Mouse (Mus musculus): Measurements from ENCODE around the gene Siva1. TPM values are rescaled to one million over a fixed set of nuclear protein-coding genes. Genes with fewer than 3 reads are reported as not detected.

Siva1 gene
- polyA plus RNA-seq, 1 experiment from 2014 or later: 207 TPM

- peaks cover 31% of the 10 kb centered on the region for H3K4me1 ChIP-seq
- H3K27ac ChIP-seq: 0 out of 2 replicates have a peak overlapping the region, but pooled peaks have one; percentile 30
- no peak overlapping the region for H3K4me3 ChIP-seq
- H3K27me3 ChIP-seq (ENCODE audit: insufficient read depth, poor library complexity, severe bottlenecking): no peaks in the 10 kb centered on the region
- peaks cover 53% of the 10 kb centered on the region for H3K36me3 ChIP-seq
- H3K9me3 ChIP-seq: no peaks in the 10 kb centered on the region
- 79% methylated on average over 10 of the region's 10 CpGs for WGBS
- no peak for DNase-seq (ENCODE audit: low spot score)
These were observed 35.4 kb upstream of the Siva1 start for GRCm38 (mm10) chr12:112609031-112609430.

- DNase-seq (ENCODE audit: low spot score): no peak
- H3K4me3 ChIP-seq: no peak overlapping the region
- H3K27ac ChIP-seq: 0 out of 2 replicates have a peak overlapping the region, but pooled peaks have one; percentile 92
- peaks cover 20% of the 10 kb centered on the region for H3K36me3 ChIP-seq
- H3K27me3 ChIP-seq (ENCODE audit: insufficient read depth, poor library complexity, severe bottlenecking): peaks cover 18% of the 10 kb centered on the region; the same call in 1 of the 2 replicates
- no peaks in the 10 kb centered on the region for H3K9me3 ChIP-seq
- WGBS: 59% methylated on average over 9 of the region's 9 CpGs
- H3K4me1 ChIP-seq: peaks cover 70% of the 10 kb centered on the region
These were observed 27.8 kb upstream of the Siva1 start for GRCm38 (mm10) chr12:112616668-112617067.

GRCm38 (mm10) chr12:112617184-112617583 is 27.3 kb upstream of the Siva1 start:
- Histone ChIP-seq H3K4me1 (peaks cover 72% of the 10 kb centered on the region), H3K27me3 (ENCODE audit: insufficient read depth, poor library complexity, severe bottlenecking) (peaks cover 23% of the 10 kb centered on the region; the same call in 1 of the 2 replicates), H3K9me3 (no peaks in the 10 kb centered on the region), H3K27ac (peak overlapping the region; percentile 92), H3K36me3 (peaks cover 15% of the 10 kb centered on the region), H3K4me3 (no peak overlapping the region)
- no peak for DNase-seq (ENCODE audit: low spot score)
- WGBS: 80% methylated on average over 11 of the region's 11 CpGs

- Histone ChIP-seq H3K36me3 (peaks cover 12% of the 10 kb centered on the region; the same call in 1 of the 2 replicates), H3K27ac (peak overlapping the region; percentile 92)
- 6% methylated on average over 8 of the region's 8 CpGs for WGBS
These were observed 26.5 kb upstream of the Siva1 start for GRCm38 (mm10) chr12:112617898-112618380.

GRCm38 (mm10) chr12:112618981-112619685 is 25.3 kb upstream of the Siva1 start:
- Histone ChIP-seq H3K27me3 (ENCODE audit: insufficient read depth, poor library complexity, severe bottlenecking) (peaks cover 29% of the 10 kb centered on the region; the same call in 1 of the 2 replicates), H3K27ac (peak overlapping the region; percentile 92), H3K4me1 (peaks cover 91% of the 10 kb centered on the region), H3K36me3 (0 out of 2 replicates have a peak, but pooled peaks cover 6% of the 10 kb centered on the region), H3K9me3 (no peaks in the 10 kb centered on the region), H3K4me3 (peak overlapping the region; percentile 71)
- 13% methylated on average over 13 of the region's 13 CpGs for WGBS
- no peak for DNase-seq (ENCODE audit: low spot score)

More at GRCm38 (mm10) chr12:112617898-112618380, 26.5 kb upstream of the Siva1 start:
- Histone ChIP-seq H3K9me3 (no peaks in the 10 kb centered on the region), H3K4me3 (peak overlapping the region; percentile 71), H3K4me1 (peaks cover 79% of the 10 kb centered on the region), H3K27me3 (ENCODE audit: insufficient read depth, poor library complexity, severe bottlenecking) (peaks cover 29% of the 10 kb centered on the region; the same call in 1 of the 2 replicates)
- DNase-seq (ENCODE audit: low spot score): peak; percentile 95

- H3K27me3 ChIP-seq (ENCODE audit: insufficient read depth, poor library complexity, severe bottlenecking): peaks cover 29% of the 10 kb centered on the region; the same call in 1 of the 2 replicates
- peaks cover 94% of the 10 kb centered on the region for H3K4me1 ChIP-seq
These were observed 24.7 kb upstream of the Siva1 start, which contains the start of gene Adssl1 for GRCm38 (mm10) chr12:112619686-112620353. Gene Adssl1 (plus strand): TSS chr12:112620045.

GRCm38 (mm10) chr12:112620354-112621061 is 24.0 kb upstream of the Siva1 start:
- Histone ChIP-seq H3K4me3 (peak overlapping the region; percentile 71), H3K4me1 (peaks cover 92% of the 10 kb centered on the region), H3K27me3 (ENCODE audit: insufficient read depth, poor library complexity, severe bottlenecking) (peaks cover 29% of the 10 kb centered on the region; the same call in 1 of the 2 replicates), H3K36me3 (0 out of 2 replicates have a peak, but pooled peaks cover 4% of the 10 kb centered on the region), H3K9me3 (no peaks in the 10 kb centered on the region), H3K27ac (peak overlapping the region; percentile 92)
- DNase-seq (ENCODE audit: low spot score): no peak
- 6% methylated on average over 15 of the region's 16 CpGs for WGBS

More at GRCm38 (mm10) chr12:112619686-112620353, 24.7 kb upstream of the Siva1 start, which contains the start of gene Adssl1:
- Histone ChIP-seq H3K9me3 (no peaks in the 10 kb centered on the region), H3K4me3 (peak within 1 kb of the TSS; percentile 71), H3K36me3 (0 out of 2 replicates have a peak, but pooled peaks cover 6% of the 10 kb centered on the region), H3K27ac (peak within 1 kb of the TSS; percentile 92)
- peak; percentile 91 for DNase-seq (ENCODE audit: low spot score)
- WGBS: 1% methylated on average over 55 of the region's 56 CpGs

GRCm38 (mm10) chr12:112621900-112622299 is 22.6 kb upstream of the Siva1 start:
- Histone ChIP-seq H3K9me3 (no peaks in the 10 kb centered on the region), H3K27ac (peak overlapping the region; percentile 92; the same call in 1 of the 2 replicates), H3K27me3 (ENCODE audit: insufficient read depth, poor library complexity, severe bottlenecking) (peaks cover 29% of the 10 kb centered on the region; the same call in 1 of the 2 replicates), H3K4me3 (no peak overlapping the region), H3K4me1 (peaks cover 96% of the 10 kb centered on the region), H3K36me3 (no peaks in the 10 kb centered on the region)
- 75% methylated on average over 3 of the region's 3 CpGs for WGBS
- DNase-seq (ENCODE audit: low spot score): no peak

- H3K27me3 ChIP-seq (ENCODE audit: insufficient read depth, poor library complexity, severe bottlenecking): peaks cover 25% of the 10 kb centered on the region; the same call in 1 of the 2 replicates
- no peaks in the 10 kb centered on the region for H3K36me3 ChIP-seq
- DNase-seq (ENCODE audit: low spot score): peak; percentile 90
- H3K4me3 ChIP-seq: no peak overlapping the region
- H3K9me3 ChIP-seq: no peaks in the 10 kb centered on the region
- H3K27ac ChIP-seq: peak overlapping the region; percentile 19; the same call in 1 of the 2 replicates
- 7% methylated on average over 2 of the region's 2 CpGs for WGBS
- peaks cover 94% of the 10 kb centered on the region for H3K4me1 ChIP-seq
These were observed 20.7 kb upstream of the Siva1 start for GRCm38 (mm10) chr12:112623742-112624141.

- 74% methylated on average over 4 of the region's 4 CpGs for WGBS
- Histone ChIP-seq H3K27ac (no peak overlapping the region), H3K27me3 (ENCODE audit: insufficient read depth, poor library complexity, severe bottlenecking) (0 out of 2 replicates have a peak, but pooled peaks cover 18% of the 10 kb centered on the region), H3K36me3 (no peaks in the 10 kb centered on the region), H3K4me3 (no peak overlapping the region), H3K9me3 (no peaks in the 10 kb centered on the region), H3K4me1 (peaks cover 86% of the 10 kb centered on the region)
- DNase-seq (ENCODE audit: low spot score): no peak
These were observed 18.8 kb upstream of the Siva1 start for GRCm38 (mm10) chr12:112625700-112626099.

GRCm38 (mm10) chr12:112626455-112626854 is 18.0 kb upstream of the Siva1 start:
- H3K4me3 ChIP-seq: no peak overlapping the region
- peaks cover 84% of the 10 kb centered on the region for H3K4me1 ChIP-seq
- WGBS: 67% methylated on average over 6 of the region's 6 CpGs
- peak overlapping the region; percentile 33; the same call in 1 of the 2 replicates for H3K27ac ChIP-seq
- no peaks in the 10 kb centered on the region for H3K36me3 ChIP-seq
- DNase-seq (ENCODE audit: low spot score): no peak
- no peaks in the 10 kb centered on the region for H3K9me3 ChIP-seq
- 0 out of 2 replicates have a peak, but pooled peaks cover 12% of the 10 kb centered on the region for H3K27me3 ChIP-seq (ENCODE audit: insufficient read depth, poor library complexity, severe bottlenecking)

Data from heart, embryonic 10.5 days (tissue).